Mouse (Mus musculus): ENCODE measurements around the gene Hacd2. TPM values are rescaled to one million over a fixed set of nuclear protein-coding genes. Genes with fewer than 3 reads are reported as not detected.

Hacd2 gene
- polyA plus RNA-seq, 1 experiment = 15.4 TPM

- H3K36me3 ChIP-seq (ENCODE audit: control insufficient read depth, insufficient read depth, low read length) = no peaks in the 10 kb centered on the region
- no peak for TF ChIP-seq CTCF (IDR thresholded peaks at IDR 0.05; ENCODE audit: borderline replicate concordance, control insufficient read depth, extremely low read depth, insufficient read depth, low read length, poor library complexity)
- no peak for TF ChIP-seq POLR2A (IDR thresholded peaks at IDR 0.05; ENCODE audit: control insufficient read depth, extremely low read depth, insufficient read depth, low read length, poor library complexity)
- H3K4me1 ChIP-seq (replicated peaks; ENCODE audit: control insufficient read depth, insufficient read depth, low read length) = no peaks in the 10 kb centered on the region
- H3K27me3 ChIP-seq (ENCODE audit: control insufficient read depth, insufficient read depth, low read length) = no peaks in the 10 kb centered on the region
- WGBS = 86% methylated on average over 6 of the region's 6 CpGs
- no peak for DNase-seq
- no peak overlapping the region for H3K4me3 ChIP-seq (ENCODE audit: control insufficient read depth, insufficient read depth, low read length)
- H3K27ac ChIP-seq (ENCODE audit: control insufficient read depth, insufficient read depth, low read length) = no peak overlapping the region
Observed at GRCm38 (mm10) chr16:35139416-35139815, 117.2 kb downstream of the Hacd2 start.

- Histone ChIP-seq H3K4me1 (replicated peaks; ENCODE audit: control insufficient read depth, insufficient read depth, low read length) (no peaks in the 10 kb centered on the region), H3K27me3 (ENCODE audit: control insufficient read depth, insufficient read depth, low read length) (no peaks in the 10 kb centered on the region), H3K4me3 (ENCODE audit: control insufficient read depth, insufficient read depth, low read length) (no peak overlapping the region), H3K27ac (ENCODE audit: control insufficient read depth, insufficient read depth, low read length) (no peak overlapping the region), H3K36me3 (ENCODE audit: control insufficient read depth, insufficient read depth, low read length) (no peaks in the 10 kb centered on the region)
- DNase-seq = no peak
- TF ChIP-seq CTCF (IDR thresholded peaks at IDR 0.05; ENCODE audit: borderline replicate concordance, control insufficient read depth, extremely low read depth, insufficient read depth, low read length, poor library complexity) = no peak
- no peak for TF ChIP-seq POLR2A (IDR thresholded peaks at IDR 0.05; ENCODE audit: control insufficient read depth, extremely low read depth, insufficient read depth, low read length, poor library complexity)
- WGBS = 66% methylated on average over 11 of the region's 11 CpGs
Observed at GRCm38 (mm10) chr16:35139873-35140619, 117.8 kb downstream of the Hacd2 start.

- H3K27me3 ChIP-seq (ENCODE audit: control insufficient read depth, insufficient read depth, low read length) = no peaks in the 10 kb centered on the region
- WGBS = 83% methylated on average over 9 of the region's 9 CpGs
- H3K4me3 ChIP-seq (ENCODE audit: control insufficient read depth, insufficient read depth, low read length) = no peak overlapping the region
- H3K36me3 ChIP-seq (ENCODE audit: control insufficient read depth, insufficient read depth, low read length) = no peaks in the 10 kb centered on the region
- TF ChIP-seq CTCF (IDR thresholded peaks at IDR 0.05; ENCODE audit: borderline replicate concordance, control insufficient read depth, extremely low read depth, insufficient read depth, low read length, poor library complexity) = no peak
- TF ChIP-seq POLR2A (IDR thresholded peaks at IDR 0.05; ENCODE audit: control insufficient read depth, extremely low read depth, insufficient read depth, low read length, poor library complexity) = no peak
- H3K4me1 ChIP-seq (replicated peaks; ENCODE audit: control insufficient read depth, insufficient read depth, low read length) = no peaks in the 10 kb centered on the region
- H3K27ac ChIP-seq (ENCODE audit: control insufficient read depth, insufficient read depth, low read length) = no peak overlapping the region
- no peak for DNase-seq
Observed at GRCm38 (mm10) chr16:35140620-35140975, 118.4 kb downstream of the Hacd2 start.

- H3K27ac ChIP-seq (ENCODE audit: control insufficient read depth, insufficient read depth, low read length) = no peak overlapping the region
- H3K4me1 ChIP-seq (replicated peaks; ENCODE audit: control insufficient read depth, insufficient read depth, low read length) = no peaks in the 10 kb centered on the region
- 93% methylated on average over 8 of the region's 8 CpGs for WGBS
- TF ChIP-seq POLR2A (IDR thresholded peaks at IDR 0.05; ENCODE audit: control insufficient read depth, extremely low read depth, insufficient read depth, low read length, poor library complexity) (no peak), CTCF (IDR thresholded peaks at IDR 0.05; ENCODE audit: borderline replicate concordance, control insufficient read depth, extremely low read depth, insufficient read depth, low read length, poor library complexity) (no peak)
- no peak overlapping the region for H3K4me3 ChIP-seq (ENCODE audit: control insufficient read depth, insufficient read depth, low read length)
- no peak for DNase-seq
- H3K36me3 ChIP-seq (ENCODE audit: control insufficient read depth, insufficient read depth, low read length) = no peaks in the 10 kb centered on the region
- no peaks in the 10 kb centered on the region for H3K27me3 ChIP-seq (ENCODE audit: control insufficient read depth, insufficient read depth, low read length)
Observed at GRCm38 (mm10) chr16:35141839-35142238, 119.6 kb downstream of the Hacd2 start.

- WGBS = 47% methylated on average over 4 of the region's 4 CpGs
- TF ChIP-seq CTCF (IDR thresholded peaks at IDR 0.05; ENCODE audit: borderline replicate concordance, control insufficient read depth, extremely low read depth, insufficient read depth, low read length, poor library complexity) = no peak
- TF ChIP-seq POLR2A (IDR thresholded peaks at IDR 0.05; ENCODE audit: control insufficient read depth, extremely low read depth, insufficient read depth, low read length, poor library complexity) = no peak
- H3K4me1 ChIP-seq (replicated peaks; ENCODE audit: control insufficient read depth, insufficient read depth, low read length) = no peaks in the 10 kb centered on the region
- no peak overlapping the region for H3K27ac ChIP-seq (ENCODE audit: control insufficient read depth, insufficient read depth, low read length)
- no peaks in the 10 kb centered on the region; the same call in 1 of the 2 replicates for H3K27me3 ChIP-seq (ENCODE audit: control insufficient read depth, insufficient read depth, low read length)
- H3K4me3 ChIP-seq (ENCODE audit: control insufficient read depth, insufficient read depth, low read length) = no peak overlapping the region
- H3K36me3 ChIP-seq (ENCODE audit: control insufficient read depth, insufficient read depth, low read length) = no peaks in the 10 kb centered on the region
- no peak for DNase-seq
Observed at GRCm38 (mm10) chr16:35146153-35146552, 123.9 kb downstream of the Hacd2 start.

- TF ChIP-seq POLR2A (IDR thresholded peaks at IDR 0.05; ENCODE audit: control insufficient read depth, extremely low read depth, insufficient read depth, low read length, poor library complexity) (no peak), CTCF (IDR thresholded peaks at IDR 0.05; ENCODE audit: borderline replicate concordance, control insufficient read depth, extremely low read depth, insufficient read depth, low read length, poor library complexity) (no peak)
- peaks cover 8% of the 10 kb centered on the region; the same call in 1 of the 2 replicates for H3K4me1 ChIP-seq (replicated peaks; ENCODE audit: control insufficient read depth, insufficient read depth, low read length)
- H3K36me3 ChIP-seq (ENCODE audit: control insufficient read depth, insufficient read depth, low read length) = no peaks in the 10 kb centered on the region
- 19% methylated on average over 12 of the region's 12 CpGs for WGBS
- DNase-seq = no peak
- H3K27me3 ChIP-seq (ENCODE audit: control insufficient read depth, insufficient read depth, low read length) = peaks cover 14% of the 10 kb centered on the region; the same call in 1 of the 2 replicates
- H3K27ac ChIP-seq (ENCODE audit: control insufficient read depth, insufficient read depth, low read length) = no peak overlapping the region
- no peak overlapping the region for H3K4me3 ChIP-seq (ENCODE audit: control insufficient read depth, insufficient read depth, low read length)
Observed at GRCm38 (mm10) chr16:35153146-35153755, 131.0 kb downstream of the Hacd2 start.

All from thymus, adult 2 months (tissue).